Mouse (Mus musculus) limb, embryonic 11.5 days (tissue): ENCODE results near the gene Nab2. TPM values are rescaled to one million over a fixed set of nuclear protein-coding genes. Genes with fewer than 3 reads are reported as not detected.

Experiments used
- ATAC-seq: fragments of 200-750 bp; cut with Nextera tagmentation; 2 replicates; pipeline ENCODE4 v1.8.0; 2017; ENCODE audit warnings: low read depth; ENCODE audit not compliant: insufficient number of reproducible peaks, low FRiP score, low TSS enrichment
- DNase-seq: peaks from one replicate; pipeline ENCODE4 v3.0.0-alpha.2; 2015; ENCODE audit warnings: low spot score
- H3K27ac ChIP-seq: fragments of 300-500 bp; sonication (generic); replicated peaks from 2 replicates; pipeline ENCODE4 v1.5.1; 2014; ENCODE audit warnings: low read depth, mild to moderate bottlenecking, low read length
- H3K27me3 ChIP-seq: fragments of 300-500 bp; sonication (generic); 2 replicates; pipeline ENCODE4 v1.6.1; 2014; ENCODE audit warnings: mild to moderate bottlenecking, low read length, mixed read lengths; ENCODE audit not compliant: control insufficient read depth, insufficient read depth
- H3K36me3 ChIP-seq: fragments of 300-500 bp; sonication (generic); 2 replicates; pipeline ENCODE4 v1.6.1; 2014; ENCODE audit warnings: mild to moderate bottlenecking, low read length, moderate library complexity, mixed read lengths; ENCODE audit not compliant: control insufficient read depth, insufficient read depth
- H3K4me1 ChIP-seq: fragments of 300-500 bp; sonication (generic); 2 replicates; pipeline ENCODE4 v1.6.1; 2014; ENCODE audit warnings: low read length, mixed read lengths; ENCODE audit not compliant: control insufficient read depth, insufficient read depth
- H3K4me2 ChIP-seq: fragments of 300-500 bp; sonication (generic); 2 replicates; pipeline ENCODE4 v1.6.1; 2014; ENCODE audit warnings: low read depth, mild to moderate bottlenecking, moderate library complexity; ENCODE audit not compliant: severe bottlenecking
- H3K4me3 ChIP-seq: fragments of 300-500 bp; sonication (generic); 2 replicates; pipeline ENCODE4 v1.5.1; 2014; ENCODE audit warnings: low read depth, low read length
- H3K9ac ChIP-seq: fragments of 300-500 bp; sonication (generic); 2 replicates; pipeline ENCODE4 v1.6.1; 2014; ENCODE audit warnings: mild to moderate bottlenecking, low read length
- H3K9me3 ChIP-seq: fragments of 300-500 bp; sonication (generic); 2 replicates; pipeline ENCODE4 v1.6.1; 2016; ENCODE audit warnings: low read length; ENCODE audit not compliant: control insufficient read depth
- WGBS: fragments of 180-500 bp; shearing (Covaris S2); extraction: QIAGEN DNeasy Blood & Tissue Kit; methylation state at CpG from one replicate; pipeline ENCODE4 v1.1.7; 2014; 5-methylcytosine and 5-hydroxymethylcytosine counted together
- polyA plus RNA-seq: library from polyadenylated mRNA; unstranded; fragments of >200 nt; fragmentation: Nextera tagmentation; extraction: Ambion mirVana; gene quantifications from 2 replicates; pipeline ENCODE4 v1.2.1, GENCODE M21; 2014

The Nab2 gene
- 12.7 and 13.1 TPM in 2 replicates for polyA plus RNA-seq

- peak within 1 kb of the TSS; percentile 89 for H3K9ac ChIP-seq
- H3K4me1 ChIP-seq, result peaks cover 24% of the 10 kb centered on the region
- H3K9me3 ChIP-seq, result no peaks in the 10 kb centered on the region
- peaks cover 4% of the 10 kb centered on the region; the same call in 1 of the 2 replicates for H3K36me3 ChIP-seq
- ATAC-seq (peak; percentile 28), DNase-seq (peak; percentile 83)
- peak within 1 kb of the TSS; percentile 89 for H3K4me3 ChIP-seq
- H3K27me3 ChIP-seq, result no peaks in the 10 kb centered on the region
- H3K27ac ChIP-seq, result peak within 1 kb of the TSS; percentile 99
- peak within 1 kb of the TSS; percentile 83 for H3K4me2 ChIP-seq
- WGBS, result 1% methylated on average over 39 of the region's 40 CpGs
Observed at GRCm38 (mm10) chr10:127668093-127669050, at the start of gene Nab2. Gene Nab2, minus strand, starts transcription at chr10:127668568.

- DNase-seq, result peak; percentile 35
- no peak for ATAC-seq
- 52% methylated on average over 6 of the region's 6 CpGs for WGBS
Observed at GRCm38 (mm10) chr10:127712736-127713135, 44.4 kb upstream of the Nab2 start.

GRCm38 (mm10) chr10:127710331-127710730 is 42.0 kb upstream of the Nab2 start:
- Histone ChIP-seq H3K4me2 (no peak overlapping the region), H3K27me3 (no peaks in the 10 kb centered on the region), H3K9me3 (no peaks in the 10 kb centered on the region), H3K36me3 (no peaks in the 10 kb centered on the region), H3K27ac (no peak overlapping the region), H3K4me1 (0 out of 2 replicates have a peak, but pooled peaks cover 4% of the 10 kb centered on the region), H3K9ac (no peak overlapping the region), H3K4me3 (no peak overlapping the region)
- ATAC-seq, result no peak
- 74% methylated on average over 13 of the region's 13 CpGs for WGBS
- no peak for DNase-seq

More at GRCm38 (mm10) chr10:127712736-127713135, 44.4 kb upstream of the Nab2 start:
- no peaks in the 10 kb centered on the region for H3K27me3 ChIP-seq
- H3K4me1 ChIP-seq, result 0 out of 2 replicates have a peak, but pooled peaks cover 4% of the 10 kb centered on the region
- H3K9me3 ChIP-seq, result no peaks in the 10 kb centered on the region
- no peaks in the 10 kb centered on the region for H3K36me3 ChIP-seq
- H3K27ac ChIP-seq, result no peak overlapping the region
- H3K9ac ChIP-seq, result no peak overlapping the region
- H3K4me3 ChIP-seq, result no peak overlapping the region
- no peak overlapping the region for H3K4me2 ChIP-seq

GRCm38 (mm10) chr10:127708850-127709370 is 40.5 kb upstream of the Nab2 start:
- WGBS, result 88% methylated on average over 3 of the region's 3 CpGs
- no peak overlapping the region for H3K27ac ChIP-seq
- no peaks in the 10 kb centered on the region for H3K36me3 ChIP-seq
- no peaks in the 10 kb centered on the region for H3K9me3 ChIP-seq
- no peak overlapping the region for H3K9ac ChIP-seq
- DNase-seq, result no peak
- H3K27me3 ChIP-seq, result no peaks in the 10 kb centered on the region
- no peak overlapping the region for H3K4me2 ChIP-seq
- H3K4me3 ChIP-seq, result no peak overlapping the region
- ATAC-seq, result no peak
- 0 out of 2 replicates have a peak, but pooled peaks cover 4% of the 10 kb centered on the region for H3K4me1 ChIP-seq

GRCm38 (mm10) chr10:127707721-127708120 is 39.4 kb upstream of the Nab2 start:
- Histone ChIP-seq H3K4me2 (no peak overlapping the region), H3K27ac (no peak overlapping the region), H3K4me1 (no peaks in the 10 kb centered on the region), H3K9ac (no peak overlapping the region), H3K4me3 (no peak overlapping the region), H3K36me3 (no peaks in the 10 kb centered on the region), H3K9me3 (no peaks in the 10 kb centered on the region), H3K27me3 (no peaks in the 10 kb centered on the region)
- 88% methylated on average over 7 of the region's 7 CpGs for WGBS
- DNase-seq, result no peak
- ATAC-seq, result no peak

GRCm38 (mm10) chr10:127705783-127706182 is 37.4 kb upstream of the Nab2 start:
- 90% methylated on average over 4 of the region's 4 CpGs for WGBS
- no peak for DNase-seq

GRCm38 (mm10) chr10:127704766-127705220 is 36.4 kb upstream of the Nab2 start, which contains the start of gene Myo1a:
Gene Myo1a, plus strand, starts transcription at chr10:127705170.
- Histone ChIP-seq H3K9ac (no peak within 1 kb of the TSS), H3K4me2 (no peak within 1 kb of the TSS), H3K27me3 (no peaks in the 10 kb centered on the region), H3K4me3 (no peak within 1 kb of the TSS), H3K36me3 (no peaks in the 10 kb centered on the region), H3K4me1 (no peaks in the 10 kb centered on the region), H3K27ac (no peak within 1 kb of the TSS), H3K9me3 (no peaks in the 10 kb centered on the region)
- ATAC-seq (no peak), DNase-seq (no peak)
- WGBS, result 64% methylated on average over 2 of the region's 2 CpGs

More at GRCm38 (mm10) chr10:127705783-127706182, 37.4 kb upstream of the Nab2 start:
- Histone ChIP-seq H3K4me3 (no peak overlapping the region), H3K9me3 (no peaks in the 10 kb centered on the region), H3K36me3 (no peaks in the 10 kb centered on the region), H3K4me1 (no peaks in the 10 kb centered on the region), H3K4me2 (no peak overlapping the region), H3K27ac (no peak overlapping the region), H3K27me3 (no peaks in the 10 kb centered on the region), H3K9ac (no peak overlapping the region)
- ATAC-seq, result no peak

- DNase-seq (no peak), ATAC-seq (no peak)
- no peak overlapping the region for H3K27ac ChIP-seq
- no peak overlapping the region for H3K4me3 ChIP-seq
- no peaks in the 10 kb centered on the region for H3K4me1 ChIP-seq
- no peaks in the 10 kb centered on the region for H3K36me3 ChIP-seq
- H3K9me3 ChIP-seq, result no peaks in the 10 kb centered on the region
- no peak overlapping the region for H3K9ac ChIP-seq
- H3K4me2 ChIP-seq, result no peak overlapping the region
- 67% methylated on average over 2 of the region's 2 CpGs for WGBS
- no peaks in the 10 kb centered on the region for H3K27me3 ChIP-seq
Observed at GRCm38 (mm10) chr10:127704293-127704692, 35.9 kb upstream of the Nab2 start.
